Mouse (Mus musculus) right cerebral cortex, postnatal 25 days (tissue): ENCODE results near the gene Terf2.
"Not testable (repeated sequence)": the region's sequence is repeated elsewhere in the genome, so short reads cannot be mapped to it uniquely, and the experiment has no call there.

Source experiments
- DNase-seq: peaks from one replicate; pipeline ENCODE4 v3.0.0; 2022

Terf2 gene

DNA sequence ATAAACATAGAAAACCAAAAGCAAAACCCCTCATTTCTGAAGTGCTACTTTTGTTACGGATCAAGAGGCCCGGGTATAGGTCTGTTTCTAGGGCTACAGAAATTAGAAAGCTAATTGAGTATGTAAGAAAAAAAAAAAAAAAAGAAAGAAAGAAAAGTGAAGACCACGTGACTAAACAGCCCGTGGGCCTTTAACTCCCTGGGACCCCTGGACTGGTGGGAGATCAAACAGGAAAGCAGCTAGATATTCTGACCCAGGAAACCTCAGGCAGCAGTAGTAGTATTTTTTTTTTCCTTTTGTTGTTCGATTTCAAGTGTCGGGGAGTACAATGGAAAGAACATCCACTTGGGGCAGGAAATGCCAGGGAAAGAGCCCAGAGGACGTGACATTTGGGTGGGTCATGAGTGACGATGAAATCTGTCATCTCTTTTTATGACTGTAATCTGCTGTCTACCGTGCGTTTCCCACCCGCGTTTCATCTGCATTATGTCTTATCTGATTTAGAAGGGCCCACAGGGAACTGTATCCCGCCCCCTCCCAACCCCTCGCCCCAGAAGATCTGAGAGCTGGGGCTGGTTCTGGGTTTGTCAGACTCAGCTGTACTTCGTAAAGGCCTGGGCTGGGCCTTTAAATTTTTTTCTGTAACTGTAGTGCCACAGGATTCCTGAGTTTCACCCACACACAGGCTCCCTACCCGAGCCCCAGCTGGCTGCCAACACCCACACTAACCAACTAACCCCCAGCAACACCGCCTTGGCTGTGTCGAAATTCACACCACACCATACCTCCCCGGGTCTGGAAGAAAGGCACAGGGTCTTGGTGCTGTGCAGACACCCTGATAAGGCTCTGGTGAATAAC is 18.0 kb upstream of the Terf2 start:
- peak; percentile 31 for DNase-seq

DNA sequence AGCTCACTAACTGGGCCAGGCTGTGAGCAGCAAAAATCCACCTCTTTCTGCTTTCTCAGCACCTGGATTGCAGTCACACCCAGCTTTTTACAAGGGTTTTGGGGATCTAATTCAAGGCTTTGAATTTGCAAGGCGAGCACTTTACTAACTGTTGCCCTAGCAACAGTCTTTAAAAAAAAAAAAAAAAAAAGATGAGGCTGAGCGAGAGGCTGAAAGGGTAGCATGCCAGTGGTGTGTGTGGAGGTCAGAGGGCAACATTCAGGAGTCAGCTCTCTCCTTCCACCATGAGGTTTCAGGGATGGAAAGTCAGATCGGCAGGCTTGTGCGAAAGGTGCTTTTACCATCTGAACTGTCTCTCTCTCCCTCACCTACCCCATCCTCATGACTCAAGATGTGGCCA is 16.9 kb upstream of the Terf2 start:
- DNase-seq = no peak

DNA sequence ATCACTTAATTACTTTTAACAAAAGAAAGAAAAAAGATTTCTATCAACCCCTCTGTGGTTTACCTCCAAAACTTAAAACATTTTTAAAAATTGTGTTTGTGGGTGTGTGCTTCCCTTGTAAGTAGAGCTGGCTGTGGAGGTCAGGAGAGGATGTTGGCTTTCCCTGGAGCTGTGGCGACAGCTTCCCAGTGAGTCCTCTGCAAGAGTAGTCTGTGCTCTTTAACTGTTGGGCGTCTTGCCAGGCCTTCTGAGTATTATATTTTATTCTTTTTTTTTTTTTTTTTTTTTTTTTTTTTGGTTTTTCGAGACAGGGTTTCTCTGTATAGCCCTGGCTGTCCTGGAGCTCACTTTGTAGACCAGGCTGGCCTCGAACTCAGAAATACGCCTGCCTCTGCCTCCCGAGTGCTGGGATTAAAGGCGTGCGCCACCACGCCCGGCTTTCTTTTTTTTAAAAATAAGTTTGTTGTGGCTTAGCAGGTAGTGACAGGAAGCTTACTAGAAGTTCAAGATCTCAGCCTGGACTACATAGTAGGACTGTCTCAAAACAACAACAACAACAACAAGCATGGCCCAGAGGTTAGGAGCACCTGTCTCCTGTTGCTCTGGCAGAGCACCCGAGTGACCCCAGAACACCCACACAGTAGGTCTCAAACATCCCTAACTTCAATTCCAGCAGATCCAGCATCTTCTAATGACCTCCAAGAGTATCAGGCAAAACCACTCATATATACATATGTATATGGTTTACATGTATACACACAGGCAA is 15.2 kb upstream of the Terf2 start:
- DNase-seq = no peak

DNA sequence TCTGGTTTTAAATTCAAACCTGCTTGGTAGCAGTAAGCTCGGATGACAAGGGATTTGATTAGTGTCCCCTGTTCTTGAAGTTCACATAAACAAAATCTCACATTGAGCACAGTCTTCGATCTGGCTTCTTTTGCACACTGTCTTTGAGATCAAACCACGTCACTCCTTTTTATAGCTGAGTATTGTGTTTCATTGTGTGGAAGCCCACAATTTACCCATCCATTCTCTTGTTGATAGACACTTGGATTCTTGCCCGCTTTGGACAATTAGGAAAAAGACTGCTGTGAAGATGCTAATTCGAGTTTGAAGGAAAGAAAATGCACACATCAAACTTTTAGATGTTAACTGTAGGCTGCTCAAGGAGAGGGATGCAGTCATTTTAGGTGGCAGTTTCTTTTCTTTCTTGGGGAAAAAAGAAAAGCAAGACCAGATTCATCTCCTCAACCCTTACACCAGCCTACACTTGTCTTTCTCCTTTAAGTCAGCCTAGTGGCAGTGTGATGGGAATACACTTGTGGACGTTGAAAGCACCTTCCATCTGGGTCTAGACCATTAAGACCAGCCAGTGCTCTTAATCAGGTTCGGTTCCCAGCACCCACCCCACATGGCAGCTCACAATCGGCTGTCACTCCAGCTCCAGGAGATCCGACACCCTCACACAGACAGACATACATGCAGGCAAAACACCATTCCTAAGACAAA is 14.4 kb upstream of the Terf2 start:
- DNase-seq = no peak

DNA sequence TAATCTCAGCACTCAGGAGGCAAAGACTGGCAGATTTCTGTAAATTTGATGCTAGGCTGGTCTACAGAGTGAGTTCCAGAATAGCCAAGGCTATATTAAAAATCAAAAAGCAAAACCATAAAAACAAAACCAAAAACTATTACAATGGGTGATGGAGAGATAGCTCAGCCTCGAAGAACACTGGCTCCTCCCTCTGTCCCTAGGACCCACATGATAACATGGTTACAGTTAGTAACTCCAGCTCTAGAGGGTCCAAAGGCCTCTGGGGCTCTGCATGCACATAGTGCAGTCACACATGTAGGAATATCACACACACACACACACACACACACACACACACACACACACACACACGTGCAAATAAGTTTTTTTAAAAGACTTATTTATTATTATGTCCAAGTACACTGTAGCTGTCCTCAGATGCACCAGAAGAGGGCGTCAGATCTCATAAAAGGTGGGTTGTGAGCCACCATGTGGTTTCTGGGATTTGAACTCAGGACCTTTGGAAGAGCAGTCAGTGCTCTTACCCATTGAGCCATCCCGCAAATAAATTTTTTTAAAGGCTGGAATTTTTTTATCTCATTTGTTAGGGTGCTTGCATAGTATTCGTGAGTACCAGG is 13.6 kb upstream of the Terf2 start:
- no peak for DNase-seq

DNA sequence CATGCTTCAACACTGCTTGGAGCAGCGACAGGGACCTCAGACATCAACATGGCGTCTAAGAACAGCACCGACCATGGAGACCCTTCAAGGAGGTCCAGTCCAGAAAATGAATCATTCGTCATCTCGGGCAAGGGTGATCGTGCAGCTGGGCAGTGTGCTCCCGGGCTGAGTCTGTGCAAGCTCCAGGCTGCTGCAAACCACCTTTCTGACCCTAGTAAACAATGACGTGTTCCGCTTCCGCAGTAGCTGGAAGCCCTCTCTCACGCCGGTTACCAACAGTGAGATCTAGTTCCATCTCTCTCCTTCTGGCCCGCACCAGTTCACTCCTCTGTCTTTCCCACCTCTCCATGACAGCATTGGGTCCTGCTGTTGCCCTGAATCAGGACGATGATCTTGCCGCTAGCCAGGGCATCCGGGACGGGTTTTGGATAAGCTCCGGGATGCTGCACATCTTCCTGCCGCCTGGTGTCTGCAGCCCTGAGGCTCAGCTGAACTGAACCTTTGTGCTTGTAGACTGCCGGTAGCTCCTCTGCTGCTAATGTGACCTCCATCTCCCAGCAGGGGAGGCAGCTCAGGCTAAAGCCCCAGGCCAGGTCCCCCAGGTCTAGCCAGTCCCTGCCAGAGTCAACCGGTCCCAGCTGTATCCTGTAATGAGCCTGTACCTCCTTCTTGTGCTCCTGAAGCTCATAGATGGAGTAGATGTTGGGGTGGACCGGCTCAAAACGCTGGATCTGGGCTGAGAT is 12.8 kb upstream of the Terf2 start:
- no peak for DNase-seq

DNA sequence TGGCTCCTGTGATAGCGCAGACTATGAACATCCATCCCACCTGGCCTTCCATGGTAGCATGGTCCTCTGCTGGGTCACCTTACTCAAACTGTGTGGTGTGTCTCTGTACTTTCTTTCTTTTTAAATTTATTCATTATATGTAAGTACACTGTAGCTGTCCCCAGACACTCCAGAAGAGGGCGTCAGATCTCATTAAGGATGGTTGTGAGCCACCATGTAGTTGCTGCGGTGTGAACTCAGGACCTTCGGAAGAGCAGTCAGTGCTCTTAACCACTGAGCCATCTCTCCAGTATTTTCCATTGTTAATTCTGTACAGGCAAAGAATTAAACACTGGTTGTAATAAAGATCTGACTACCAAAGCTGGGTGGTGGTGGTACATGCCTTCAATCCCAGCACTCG is 11.7 kb upstream of the Terf2 start:
- DNase-seq = not testable (repeated sequence)

DNA sequence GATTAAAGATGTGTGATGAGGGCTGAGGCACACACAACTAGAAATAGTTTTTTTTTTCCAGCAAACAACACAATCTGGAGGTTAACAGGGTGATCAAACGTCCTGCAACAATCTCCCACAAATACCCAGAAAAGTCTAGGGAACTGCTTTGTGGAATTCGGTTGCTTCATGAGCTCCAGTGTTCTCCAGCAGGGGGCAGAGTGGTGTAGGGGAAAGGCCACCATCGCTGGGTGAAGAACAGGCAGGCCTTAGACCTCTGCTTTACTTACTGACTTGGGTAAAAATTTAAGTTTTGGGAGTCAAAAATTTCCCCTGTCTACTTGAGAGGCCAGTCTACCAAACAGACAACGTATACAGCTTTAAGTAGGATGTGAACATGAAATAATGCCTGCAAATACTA is 8.2 kb upstream of the Terf2 start:
- peak; percentile 61 for DNase-seq

DNA sequence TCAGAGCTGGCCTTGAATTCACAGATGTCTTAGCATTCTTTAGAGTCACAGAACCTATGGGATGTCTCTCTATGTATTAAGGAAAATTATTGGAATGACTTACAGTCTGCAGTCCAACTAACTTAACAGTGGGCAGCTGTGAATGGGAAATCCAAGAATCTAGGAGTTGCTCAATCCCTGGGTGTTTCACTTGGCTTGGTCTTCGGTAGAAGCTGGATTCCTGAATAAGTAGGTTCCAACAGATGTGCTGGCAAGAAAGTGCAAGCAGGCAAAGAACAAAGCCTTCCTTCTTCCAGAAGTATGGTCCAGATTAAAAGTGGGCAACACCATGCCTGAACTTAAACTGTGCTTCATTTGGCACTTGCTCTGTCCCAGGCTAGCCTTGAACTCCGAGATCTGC is 4.3 kb upstream of the Terf2 start:
- no peak for DNase-seq

DNA sequence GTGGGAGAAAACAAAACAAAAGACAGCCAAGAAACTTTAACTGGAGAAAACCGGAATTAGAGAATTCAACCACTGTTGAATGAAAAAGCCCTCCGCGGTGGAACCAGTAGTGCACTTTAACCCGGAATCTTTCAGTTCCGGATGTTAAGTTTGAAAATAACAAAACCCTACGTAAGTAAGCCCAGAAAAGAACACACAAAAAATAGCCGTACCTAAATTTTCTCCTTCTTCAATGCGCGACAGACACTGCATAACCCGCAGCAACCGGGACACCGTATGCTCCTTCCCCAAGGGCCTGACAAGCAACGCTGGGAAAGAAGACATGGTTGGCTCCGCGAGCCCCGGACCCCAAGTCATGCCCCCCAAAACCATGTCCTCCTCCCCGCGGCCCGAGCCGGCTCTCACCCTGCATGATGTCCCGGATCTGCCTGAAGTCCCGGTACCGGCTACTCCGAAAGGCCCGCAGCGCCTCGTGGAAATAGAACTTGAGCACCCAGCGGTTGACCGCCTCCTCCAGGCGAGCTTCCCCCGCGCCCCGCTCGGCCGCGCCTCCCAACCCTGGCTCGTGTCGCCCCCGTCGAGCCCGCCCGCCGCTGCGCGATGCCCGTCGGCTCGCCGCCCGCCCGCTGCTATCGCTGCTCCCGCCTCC is 506 bp downstream of the Terf2 start:
- no peak for DNase-seq

DNA sequence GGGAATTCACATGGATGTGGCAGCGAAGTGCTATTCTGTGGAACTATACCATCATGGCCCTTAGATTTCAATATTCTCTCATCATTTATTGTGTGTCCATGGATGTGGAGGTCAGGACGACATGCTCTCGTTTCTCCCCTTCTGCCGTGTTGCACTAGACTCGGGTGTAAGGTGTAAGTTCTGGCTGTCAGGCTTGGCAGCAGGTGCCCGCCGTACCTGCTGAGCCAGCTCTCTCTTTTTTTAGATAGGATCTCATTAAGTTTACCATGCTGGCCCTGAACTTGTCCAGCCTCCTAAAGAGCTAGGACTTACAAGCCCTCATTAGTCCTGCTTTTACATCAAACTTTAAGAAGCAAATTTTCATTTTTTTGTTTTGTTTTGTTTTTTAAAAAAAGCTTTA is 5.8 kb downstream of the Terf2 start:
- no peak for DNase-seq

DNA sequence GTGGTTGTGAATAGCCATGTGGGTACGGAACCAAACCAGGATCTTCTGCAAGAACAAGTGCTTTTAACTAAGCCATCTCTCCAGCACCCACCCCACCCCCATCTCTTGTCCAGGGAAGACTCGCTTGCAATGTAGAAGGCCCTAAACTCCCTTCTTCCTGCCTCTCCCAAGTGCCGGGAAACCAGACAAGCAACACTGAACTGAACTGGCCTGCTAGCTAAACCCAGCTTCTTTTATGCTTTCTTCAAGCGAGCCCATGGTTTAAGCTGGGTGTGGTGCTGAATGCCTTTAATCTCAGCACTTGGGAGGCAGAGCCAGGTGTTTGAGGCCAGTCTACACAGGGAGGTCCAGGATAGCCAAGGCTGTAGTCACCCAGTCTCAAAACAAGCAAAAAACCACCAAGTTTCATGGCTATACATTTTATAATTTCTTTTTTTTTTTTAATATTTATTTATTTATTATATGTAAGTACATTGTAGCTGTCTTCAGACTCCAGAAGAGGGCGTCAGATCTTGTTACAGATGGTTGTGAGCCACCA is 7.8 kb downstream of the Terf2 start:
- no peak for DNase-seq

DNA sequence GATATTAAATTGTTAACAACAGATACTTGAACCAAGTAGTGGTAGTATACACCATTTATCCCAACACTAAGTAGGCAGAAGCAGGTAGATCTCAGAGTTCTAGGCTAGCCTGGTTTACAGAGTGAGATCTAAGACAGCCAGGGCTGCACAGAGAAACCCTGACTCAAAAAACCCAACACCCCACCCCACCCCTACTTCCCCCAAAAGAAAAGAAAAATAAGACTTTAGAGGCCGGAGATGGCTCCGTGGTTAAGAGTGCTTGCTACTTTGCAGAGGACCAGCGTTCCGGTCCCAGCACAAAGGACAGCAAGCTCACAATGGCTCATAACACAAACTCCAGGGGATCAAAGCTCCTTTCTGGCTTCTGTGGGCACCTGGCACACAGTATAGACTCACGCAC is 10.3 kb downstream of the Terf2 start:
- DNase-seq = no peak

DNA sequence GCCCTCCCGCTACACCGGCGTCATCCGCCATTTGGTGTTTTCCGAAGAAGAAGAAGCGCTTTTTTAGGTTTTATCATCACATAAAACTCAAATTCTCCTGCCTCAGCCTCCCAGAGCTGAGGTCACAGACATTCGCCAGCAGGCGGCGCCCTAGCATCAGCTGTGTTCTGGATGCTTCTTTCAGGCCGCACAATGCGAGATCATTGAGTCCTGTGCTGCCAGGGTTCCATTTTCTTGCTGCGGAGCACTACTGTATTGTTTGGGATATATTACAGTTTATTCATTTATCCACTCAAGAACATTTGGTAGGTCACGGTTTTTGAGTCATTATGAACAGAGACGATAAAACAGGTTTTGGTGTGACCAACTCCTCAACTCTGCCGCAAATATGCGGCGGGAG is 11.0 kb downstream of the Terf2 start:
- DNase-seq = no peak

DNA sequence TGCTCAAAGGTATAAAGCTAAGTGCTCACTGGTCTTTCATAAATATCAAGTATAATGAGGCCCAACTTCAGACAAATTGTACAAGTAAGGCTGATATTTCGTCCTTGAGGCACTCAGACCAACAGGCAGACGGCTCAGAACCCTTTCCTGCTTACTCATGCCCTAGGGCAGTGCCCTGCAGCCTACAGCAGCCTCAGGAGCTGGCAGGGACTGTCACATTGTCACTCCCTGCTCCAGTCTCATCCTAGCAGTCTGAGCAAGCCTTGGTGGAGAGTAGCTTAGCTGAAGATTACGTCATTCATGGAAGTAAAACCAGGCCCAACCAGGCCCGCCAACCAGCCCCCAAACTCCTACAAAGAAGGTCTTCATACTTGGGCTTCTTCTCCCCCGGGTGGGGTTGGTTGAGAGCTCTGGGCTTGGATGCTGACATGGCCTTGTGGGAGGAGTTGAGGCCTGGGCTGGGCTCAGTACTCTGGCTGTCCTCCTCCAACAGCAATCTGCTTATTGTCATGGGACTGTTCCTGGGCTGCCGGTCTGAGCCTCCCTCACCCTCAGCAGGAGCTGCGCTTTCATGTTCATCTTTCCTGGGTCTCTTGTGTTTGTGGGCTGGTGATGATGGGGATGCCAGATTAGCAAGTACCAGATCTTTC is 20.0 kb downstream of the Terf2 start:
- DNase-seq = no peak

DNA sequence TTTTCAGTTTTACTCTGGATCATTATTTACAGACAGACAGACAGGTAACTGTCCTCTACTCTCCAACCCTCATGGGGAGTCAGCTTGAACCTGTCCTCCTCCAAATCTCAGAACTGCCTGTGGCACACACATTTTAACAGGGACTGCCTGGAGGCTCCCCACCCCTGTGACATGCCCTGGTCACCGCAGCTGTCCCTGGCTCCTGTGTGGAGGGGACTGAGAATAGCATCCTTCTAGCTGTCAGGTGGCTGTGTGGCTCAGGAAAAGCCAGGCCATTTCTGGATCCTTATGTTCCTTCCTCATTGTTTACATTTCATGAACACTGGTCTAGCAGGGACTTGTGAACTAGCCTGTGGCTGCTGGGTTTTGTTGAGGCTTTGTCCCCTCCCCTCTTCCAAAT is 22.2 kb downstream of the Terf2 start:
- no peak for DNase-seq

DNA sequence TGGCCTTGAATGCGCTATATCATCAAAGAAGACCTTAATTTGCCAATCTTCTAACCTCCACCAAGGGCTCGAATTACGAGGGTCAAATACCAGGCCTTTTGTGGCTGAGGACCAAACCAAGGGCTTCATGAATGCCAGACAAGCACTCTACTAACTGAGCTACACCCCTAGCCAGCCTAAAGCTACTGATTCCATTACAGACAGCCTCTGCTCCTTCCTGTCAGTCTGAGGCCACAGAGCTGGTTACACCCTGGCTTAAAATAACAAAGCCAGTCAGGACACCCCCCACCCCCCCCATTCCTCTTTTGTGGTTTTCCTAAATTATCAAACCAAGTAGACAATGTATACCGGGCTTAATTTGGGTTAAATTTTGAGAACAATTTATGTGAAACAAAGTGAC is 22.6 kb downstream of the Terf2 start:
- DNase-seq = no peak

DNA sequence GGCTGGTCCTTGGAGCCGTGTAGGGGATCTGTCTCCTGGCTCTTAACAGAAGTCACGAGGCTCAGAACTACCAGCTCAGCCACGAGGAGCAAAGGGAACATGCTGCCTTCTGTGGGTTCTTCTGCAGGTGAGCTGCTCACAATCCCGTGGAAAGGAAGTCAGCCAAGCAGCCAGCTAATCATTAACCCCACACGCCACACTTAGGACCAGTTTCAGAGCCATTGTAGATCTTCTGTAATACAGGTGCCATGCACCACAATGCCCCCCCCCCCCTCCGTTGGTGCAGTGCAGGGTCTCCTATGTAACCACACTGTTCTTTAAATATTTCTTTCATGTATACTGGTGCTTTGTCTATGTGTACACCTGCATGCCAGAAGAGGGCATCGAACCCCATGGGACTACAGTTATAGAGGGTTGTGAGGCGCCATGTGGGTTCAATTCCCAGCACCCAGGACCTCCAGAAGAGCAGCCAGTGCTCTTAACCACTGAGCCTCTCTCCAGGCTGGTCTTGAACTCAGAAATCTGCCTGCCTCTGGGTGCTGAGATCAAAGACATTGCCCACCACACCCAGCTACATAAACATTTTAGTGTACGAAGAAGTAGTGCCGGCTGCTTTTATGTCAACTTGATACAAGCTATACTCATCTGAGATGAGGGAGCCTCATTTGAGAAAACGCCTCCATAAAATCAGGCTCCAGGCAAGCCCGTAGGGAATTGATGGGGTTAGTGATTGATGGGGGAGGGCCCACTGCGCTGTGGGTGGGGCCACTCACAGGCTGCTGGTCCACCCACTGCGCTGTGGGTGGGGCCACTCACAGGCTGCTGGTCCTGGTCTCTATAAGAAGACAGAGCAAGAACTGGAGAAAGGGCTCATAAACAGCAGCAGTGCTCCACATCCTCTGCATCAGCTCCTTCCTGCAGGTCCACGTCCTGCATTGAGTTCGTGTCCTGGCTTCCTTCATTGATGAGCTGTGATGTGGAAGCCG is 30.5 kb downstream of the Terf2 start, which contains the start of gene Tmed6:
Gene Tmed6, minus strand, starts transcription at position 134 of the 986 bp plus-strand sequence.
- no peak for DNase-seq

DNA sequence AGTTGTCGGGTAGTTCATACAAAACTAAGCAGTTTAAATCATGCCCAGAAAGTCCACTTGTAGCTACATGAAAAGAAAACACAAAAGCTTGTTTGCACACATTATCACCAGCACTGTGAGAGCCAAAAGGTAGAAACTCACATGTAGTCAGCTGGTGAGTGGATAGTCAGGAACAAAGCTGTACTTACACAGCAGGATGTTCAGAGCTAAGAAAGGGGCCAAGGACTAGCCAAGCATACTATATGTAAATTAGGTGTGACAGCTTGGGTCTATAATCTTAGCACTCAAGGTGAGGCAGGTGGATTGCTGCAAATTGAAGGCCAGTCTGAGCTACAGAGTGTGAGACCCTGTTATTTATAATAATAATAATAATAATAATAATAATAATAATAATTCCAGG is 33.7 kb downstream of the Terf2 start:
- DNase-seq = no peak

DNA sequence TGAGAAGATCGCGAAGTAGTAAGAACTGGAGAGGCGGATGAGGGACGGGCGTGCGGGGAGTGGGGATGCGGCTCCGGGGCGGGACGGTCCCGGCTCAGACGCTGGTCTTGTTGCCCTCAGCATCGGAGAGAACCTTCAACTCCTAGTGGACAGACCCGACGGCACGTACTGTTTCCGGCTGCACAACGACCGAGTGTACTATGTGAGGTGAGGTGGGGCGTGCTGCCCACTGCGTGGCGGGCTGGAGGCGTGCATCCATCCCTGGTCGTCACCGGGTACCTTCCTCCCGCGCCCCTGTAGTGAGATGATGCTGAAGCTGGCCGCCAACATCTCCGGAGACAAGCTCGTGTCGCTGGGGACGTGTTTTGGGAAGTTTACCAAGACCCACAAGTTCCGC is 39.4 kb downstream of the Terf2 start:
- DNase-seq = no peak
